Mouse (Mus musculus) liver, embryonic 14.5 days (tissue): Measurements from ENCODE around the gene Gm49405. TPM values are rescaled to one million over a fixed set of nuclear protein-coding genes. Genes with fewer than 3 reads are reported as not detected.
A peak's percentile ranks its signal among the peaks of the same experiment; 100 is the strongest.
"Not testable (repeated sequence)": the region's sequence is repeated elsewhere in the genome, so short reads cannot be mapped to it uniquely, and the experiment has no call there.

Experiments
- ATAC-seq: fragments of 200-750 bp; cut with Nextera tagmentation; 2 replicates; pipeline ENCODE4 v1.8.0; 2017; ENCODE audit warnings: moderate number of reproducible peaks, mild to moderate bottlenecking, moderate library complexity; ENCODE audit not compliant: insufficient read depth
- DNase-seq, 3 experiments: peaks; one replicate each; pipeline ENCODE4 v3.0.0-alpha.2; 2012 to 2013; ENCODE audit warnings: low read depth in 3 of 3, low spot score in 3 of 3
- H3K27ac ChIP-seq: fragments of 300-500 bp; sonication (generic); 2 replicates; pipeline ENCODE4 v1.5.1; 2014; ENCODE audit warnings: moderate library complexity, mild to moderate bottlenecking, control low read depth, inconsistent platforms
- H3K27me3 ChIP-seq: fragments of 300-500 bp; sonication (generic); 2 replicates; pipeline ENCODE4 v1.6.1; 2014; ENCODE audit warnings: mild to moderate bottlenecking, low read length, moderate library complexity; ENCODE audit not compliant: control insufficient read depth, insufficient read depth
- H3K36me3 ChIP-seq: fragments of 300-500 bp; sonication (generic); replicated peaks from 2 replicates; pipeline ENCODE4 v1.6.1; 2014; ENCODE audit warnings: low read depth; ENCODE audit not compliant: control insufficient read depth, insufficient read depth
- H3K4me1 ChIP-seq, 2 experiments: fragments of 200-500 bp in 1 of 2; fragments of 300-500 bp in 1 of 2; sonication (generic) in 1 of 2; replicated peaks; 2 replicates each; pipeline ENCODE4 v1.6.1; 2012 to 2014; ENCODE audit warnings: antibody characterized with exemption in 1 of 2, inconsistent platforms in 1 of 2, low read length in 1 of 2; ENCODE audit not compliant: control insufficient read depth in 2 of 2, insufficient read depth in 2 of 2
- H3K4me2 ChIP-seq: fragments of 300-500 bp; sonication (generic); 2 replicates; pipeline ENCODE4 v1.6.1; 2014; ENCODE audit warnings: low read depth, mild to moderate bottlenecking, control low read depth, moderate library complexity
- H3K4me3 ChIP-seq, 2 experiments: fragments of 200-500 bp in 1 of 2; fragments of 300-500 bp in 1 of 2; sonication (generic) in 1 of 2; 2 replicates each; pipeline ENCODE4 v1.5.1; 2012 to 2014; ENCODE audit warnings: low read depth in 2 of 2, low read length in 2 of 2, mild to moderate bottlenecking in 2 of 2, control low read depth in 1 of 2, inconsistent platforms in 1 of 2, moderate library complexity in 1 of 2; ENCODE audit not compliant: insufficient read depth in 1 of 2
- H3K9ac ChIP-seq: fragments of 300-500 bp; sonication (generic); replicated peaks from 2 replicates; pipeline ENCODE4 v1.6.1; 2014; ENCODE audit warnings: mild to moderate bottlenecking, control low read depth, moderate library complexity
- H3K9me3 ChIP-seq: fragments of 300-500 bp; sonication (generic); 2 replicates; pipeline ENCODE4 v1.6.1; 2016; ENCODE audit warnings: low read length, mixed read lengths; ENCODE audit not compliant: control insufficient read depth
- CTCF ChIP-seq: IDR thresholded peaks from 2 replicates; pipeline ENCODE4 v1.5.1; 2016; ENCODE audit warnings: antibody characterized with exemption, low read depth, control low read depth
- EP300 ChIP-seq: IDR thresholded peaks from 2 replicates; pipeline ENCODE4 v1.6.1; 2016; ENCODE audit warnings: antibody characterized with exemption, low read depth
- WGBS: fragments of 180-500 bp; shearing (Covaris S2); extraction: QIAGEN DNeasy Blood & Tissue Kit; methylation state at CpG from one replicate; pipeline ENCODE4 v1.1.7; 2014; ENCODE audit not compliant: insufficient replicate concordance; 5-methylcytosine and 5-hydroxymethylcytosine counted together
- polyA plus RNA-seq, 2 experiments: library from polyadenylated mRNA; depleted of rRNA in 1 of 2; stranded (reverse) in 1 of 2; unstranded in 1 of 2; fragments of >200 nt; fragmentation: Nextera tagmentation in 1 of 2; extraction: Ambion mirVana in 1 of 2; gene quantifications; 2 replicates each; pipeline versions ENCODE4 v1.2.1 to v1.2.3; 2012 to 2014

Gene Gm49405
- polyA plus RNA-seq, 2 experiments = 0.25 to 0.73 TPM

- Histone ChIP-seq H3K4me1 (peaks cover 25 to 42% of the 10 kb centered on the region in 2 experiments), H3K4me3 (peak within 1 kb of the TSS; percentile 27 to 32), H3K4me2 (peak within 1 kb of the TSS; percentile 70), H3K27me3 (no peaks in the 10 kb centered on the region), H3K36me3 (no peaks in the 10 kb centered on the region), H3K9me3 (no peaks in the 10 kb centered on the region), H3K27ac (peak within 1 kb of the TSS; percentile 96), H3K9ac (peak within 1 kb of the TSS; percentile 60)
- peak; percentile 80 for ATAC-seq
- 43% methylated on average over 16 of the region's 16 CpGs for WGBS
- DNase-seq = peak; percentile 75 to 80 (median 77)
- TF ChIP-seq CTCF (peak; percentile 67), EP300 (peak; percentile 86)
These were observed 45.8 kb downstream of the Gm49405 start, which contains the start of gene Gstp2 for GRCm38 (mm10) chr19:4045966-4046865. Gene Gstp2 (minus strand): TSS chr19:4046023.

GRCm38 (mm10) chr19:4046866-4047254 lies 46.4 kb downstream of the Gm49405 start:
- ATAC-seq = peak; percentile 75
- WGBS = 26% methylated on average over 8 of the region's 8 CpGs
- DNase-seq = peak; percentile 70 to 76 (median 70)
- peak overlapping the region; percentile 27 to 32 for H3K4me3 ChIP-seq
- no peaks in the 10 kb centered on the region for H3K9me3 ChIP-seq
- H3K36me3 ChIP-seq = no peaks in the 10 kb centered on the region
- TF ChIP-seq CTCF (no peak), EP300 (no peak; the same call in 1 of the 2 replicates)
- H3K4me2 ChIP-seq = peak overlapping the region; percentile 70
- peak overlapping the region; percentile 60 for H3K9ac ChIP-seq
- H3K27ac ChIP-seq = peak overlapping the region; percentile 96
- no peaks in the 10 kb centered on the region for H3K27me3 ChIP-seq
- H3K4me1 ChIP-seq = peaks cover 25 to 42% of the 10 kb centered on the region in 2 experiments

- H3K9me3 ChIP-seq = no peaks in the 10 kb centered on the region
- peak overlapping the region; percentile 96; the same call in 1 of the 2 replicates for H3K27ac ChIP-seq
- H3K9ac ChIP-seq = no peak overlapping the region
- ATAC-seq (no peak), DNase-seq (peak; percentile 71 to 76 (median 75))
- H3K4me1 ChIP-seq = peaks cover 25 to 42% of the 10 kb centered on the region in 2 experiments
- peak; percentile 91 for TF ChIP-seq CTCF
- TF ChIP-seq EP300 = no peak
- H3K27me3 ChIP-seq = no peaks in the 10 kb centered on the region
- H3K36me3 ChIP-seq = no peaks in the 10 kb centered on the region
- 12% methylated on average over 4 of the region's 4 CpGs for WGBS
- H3K4me2 ChIP-seq = peak overlapping the region; percentile 70
- H3K4me3 ChIP-seq = 0 out of 4 replicates have a peak overlapping the region, but pooled peaks of 1 of the 2 experiments have one; percentile 1
These were observed 47.4 kb downstream of the Gm49405 start for GRCm38 (mm10) chr19:4047859-4048258.

GRCm38 (mm10) chr19:4049069-4049468 lies 48.6 kb downstream of the Gm49405 start:
- H3K27me3 ChIP-seq, H3K9me3 ChIP-seq, H3K4me2 ChIP-seq, H3K9ac ChIP-seq, H3K4me3 ChIP-seq, DNase-seq, H3K36me3 ChIP-seq, ATAC-seq, H3K27ac ChIP-seq: not testable (repeated sequence)
- WGBS = 75% methylated on average over 5 of the region's 5 CpGs
- peak; percentile 38; the same call in 1 of the 2 replicates for TF ChIP-seq CTCF
- peaks cover 25 to 35% of the 10 kb centered on the region in 2 experiments for H3K4me1 ChIP-seq

GRCm38 (mm10) chr19:4051016-4051415 lies 50.6 kb downstream of the Gm49405 start:
- no peak overlapping the region for H3K4me3 ChIP-seq
- no peaks in the 10 kb centered on the region for H3K9me3 ChIP-seq
- H3K4me2 ChIP-seq = no peak overlapping the region
- H3K4me1 ChIP-seq = peaks cover 18 to 29% of the 10 kb centered on the region in 2 experiments
- no peaks in the 10 kb centered on the region for H3K27me3 ChIP-seq
- H3K9ac ChIP-seq = no peak overlapping the region
- no peak for TF ChIP-seq EP300
- peak; percentile 65 for TF ChIP-seq CTCF
- DNase-seq = no peak
- 90% methylated on average over 5 of the region's 5 CpGs for WGBS
- no peaks in the 10 kb centered on the region for H3K36me3 ChIP-seq
- H3K27ac ChIP-seq = no peak overlapping the region
- no peak for ATAC-seq
